Mouse (Mus musculus): ENCODE measurements around the gene Med17. TPM values are rescaled to one million over a fixed set of nuclear protein-coding genes. Genes with fewer than 3 reads are reported as not detected.
"Not testable (repeated sequence)": the region's sequence is repeated elsewhere in the genome, so short reads cannot be mapped to it uniquely, and the experiment has no call there.

Med17 gene
- polyA plus RNA-seq, 1 experiment from 2014 or later = 13.6 TPM

- Histone ChIP-seq H3K36me3 (replicated peaks; ENCODE audit: insufficient read depth, low read length) (peaks cover 28% of the 10 kb centered on the region), H3K4me2 (ENCODE audit: low read depth, low read length) (peak within 1 kb of the TSS; percentile 93), H3K9ac (replicated peaks) (peak within 1 kb of the TSS; percentile 92), H3K4me1 (ENCODE audit: insufficient read depth) (peaks cover 20% of the 10 kb centered on the region), H3K4me3 (ENCODE audit: low read depth, low read length) (peak within 1 kb of the TSS; percentile 82), H3K27ac (ENCODE audit: low read depth) (peak within 1 kb of the TSS; percentile 94), H3K9me3 (ENCODE audit: low read length) (no peaks in the 10 kb centered on the region), H3K27me3 (ENCODE audit: insufficient read depth, low read length) (no peaks in the 10 kb centered on the region)
- peak; percentile 67 for TF ChIP-seq EP300 (IDR thresholded peaks at IDR 0.05; ENCODE audit: low read depth)
- no peak for TF ChIP-seq CTCF (IDR thresholded peaks at IDR 0.05; ENCODE audit: low read depth)
- ATAC-seq (peak; percentile 94), DNase-seq (peak; percentile 99)
- 8% methylated on average over 43 of the region's 45 CpGs for WGBS (ENCODE audit: insufficient replicate concordance)
Measured at GRCm38 (mm10) chr9:15305503-15306397, 26.0 kb upstream of the Med17 start, which contains the start of gene Taf1d. Taf1d (plus strand) TSS chr9:15306214.

- Histone ChIP-seq H3K27ac (ENCODE audit: low read depth) (no peak overlapping the region), H3K9me3 (ENCODE audit: low read length) (no peaks in the 10 kb centered on the region), H3K4me2 (ENCODE audit: low read depth, low read length) (no peak overlapping the region), H3K27me3 (ENCODE audit: insufficient read depth, low read length) (no peaks in the 10 kb centered on the region), H3K36me3 (replicated peaks; ENCODE audit: insufficient read depth, low read length) (0 out of 2 replicates have a peak, but pooled peaks cover 2% of the 10 kb centered on the region), H3K9ac (replicated peaks) (no peak overlapping the region), H3K4me3 (ENCODE audit: low read depth, low read length) (no peak overlapping the region), H3K4me1 (ENCODE audit: insufficient read depth) (peaks cover 14% of the 10 kb centered on the region)
- ATAC-seq (no peak), DNase-seq (no peak)
- TF ChIP-seq CTCF (IDR thresholded peaks at IDR 0.05; ENCODE audit: low read depth) = no peak
- no peak for TF ChIP-seq EP300 (IDR thresholded peaks at IDR 0.05; ENCODE audit: low read depth)
- 78% methylated on average over 2 of the region's 2 CpGs for WGBS (ENCODE audit: insufficient replicate concordance)
Measured at GRCm38 (mm10) chr9:15302881-15303280, 23.1 kb upstream of the Med17 start.

- H3K27ac ChIP-seq (ENCODE audit: low read depth) = peak overlapping the region; percentile 82
- WGBS (ENCODE audit: insufficient replicate concordance) = 71% methylated on average over 6 of the region's 6 CpGs
- H3K36me3 ChIP-seq (replicated peaks; ENCODE audit: insufficient read depth, low read length); H3K4me2 ChIP-seq (ENCODE audit: low read depth, low read length); H3K4me3 ChIP-seq (ENCODE audit: low read depth, low read length); H3K9ac ChIP-seq (replicated peaks); H3K27me3 ChIP-seq (ENCODE audit: insufficient read depth, low read length); H3K9me3 ChIP-seq (ENCODE audit: low read length); DNase-seq; H3K4me1 ChIP-seq (ENCODE audit: insufficient read depth); ATAC-seq: not testable (repeated sequence)
- peak; percentile 32 for TF ChIP-seq CTCF (IDR thresholded peaks at IDR 0.05; ENCODE audit: low read depth)
Measured at GRCm38 (mm10) chr9:15302006-15302405, 22.3 kb upstream of the Med17 start.

DNA sequence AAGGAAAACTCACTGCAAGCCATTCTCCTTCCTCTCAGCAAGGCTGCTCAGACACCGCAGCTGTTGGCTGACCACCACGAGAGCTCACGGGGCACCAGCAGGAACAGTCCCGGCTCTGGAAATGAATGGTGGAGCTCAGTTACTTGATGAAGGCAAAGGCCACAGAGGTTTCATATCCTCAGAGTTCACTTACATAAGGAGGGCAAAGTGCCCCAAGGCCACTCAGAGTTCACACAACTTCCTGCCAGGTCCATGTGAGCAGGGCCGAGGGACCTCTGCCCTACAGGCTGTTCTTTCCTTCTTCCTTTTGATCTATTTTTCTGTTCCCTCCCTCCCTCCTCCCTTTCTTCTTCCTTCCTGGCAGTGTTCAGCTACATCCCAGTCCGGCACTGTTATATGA is 21.7 kb upstream of the Med17 start:
- Histone ChIP-seq H3K4me3 (ENCODE audit: low read depth, low read length) (peak overlapping the region; percentile 23), H3K9me3 (ENCODE audit: low read length) (no peaks in the 10 kb centered on the region), H3K4me2 (ENCODE audit: low read depth, low read length) (peak overlapping the region; percentile 58), H3K27me3 (ENCODE audit: insufficient read depth, low read length) (no peaks in the 10 kb centered on the region), H3K27ac (ENCODE audit: low read depth) (peak overlapping the region; percentile 82), H3K36me3 (replicated peaks; ENCODE audit: insufficient read depth, low read length) (peaks cover 2% of the 10 kb centered on the region; the same call in 1 of the 2 replicates), H3K9ac (replicated peaks) (peak overlapping the region; percentile 35; the same call in 1 of the 2 replicates), H3K4me1 (ENCODE audit: insufficient read depth) (0 out of 2 replicates have a peak, but pooled peaks cover 5% of the 10 kb centered on the region)
- DNase-seq = peak; percentile 61
- TF ChIP-seq EP300 (IDR thresholded peaks at IDR 0.05; ENCODE audit: low read depth) (peak; percentile 70), CTCF (IDR thresholded peaks at IDR 0.05; ENCODE audit: low read depth) (no peak)
- WGBS (ENCODE audit: insufficient replicate concordance) = 20% methylated on average over 6 of the region's 6 CpGs
- ATAC-seq = peak; percentile 57

GRCm38 (mm10) chr9:15300056-15300455 is 20.3 kb upstream of the Med17 start:
- Histone ChIP-seq H3K9ac (replicated peaks) (no peak overlapping the region), H3K36me3 (replicated peaks; ENCODE audit: insufficient read depth, low read length) (peaks cover 2% of the 10 kb centered on the region; the same call in 1 of the 2 replicates), H3K4me2 (ENCODE audit: low read depth, low read length) (no peak overlapping the region), H3K4me3 (ENCODE audit: low read depth, low read length) (no peak overlapping the region), H3K9me3 (ENCODE audit: low read length) (no peaks in the 10 kb centered on the region), H3K4me1 (ENCODE audit: insufficient read depth) (0 out of 2 replicates have a peak, but pooled peaks cover 5% of the 10 kb centered on the region), H3K27me3 (ENCODE audit: insufficient read depth, low read length) (no peaks in the 10 kb centered on the region), H3K27ac (ENCODE audit: low read depth) (no peak overlapping the region)
- TF ChIP-seq CTCF (IDR thresholded peaks at IDR 0.05; ENCODE audit: low read depth) (no peak), EP300 (IDR thresholded peaks at IDR 0.05; ENCODE audit: low read depth) (no peak)
- 71% methylated on average over 5 of the region's 5 CpGs for WGBS (ENCODE audit: insufficient replicate concordance)
- no peak for DNase-seq
- no peak for ATAC-seq

DNA sequence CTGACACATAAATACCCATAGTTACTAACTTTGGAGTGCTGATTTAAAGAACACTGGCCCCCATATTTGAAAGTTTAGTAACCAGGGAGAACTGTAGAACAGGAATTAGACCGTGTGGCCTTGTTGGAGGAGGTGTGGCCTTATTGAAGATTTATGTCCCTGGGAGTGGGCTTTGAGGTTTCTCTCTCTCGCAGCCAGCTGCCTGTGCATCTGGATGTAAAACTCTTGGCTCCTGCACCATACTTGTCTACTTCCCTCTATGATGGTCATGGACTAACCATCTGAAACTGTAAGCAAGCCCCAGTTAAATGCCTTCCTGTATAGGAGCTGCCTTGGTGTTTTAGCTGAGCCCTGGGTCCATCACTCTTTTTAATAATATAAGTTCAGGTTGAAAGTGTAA is 18.7 kb upstream of the Med17 start:
- Histone ChIP-seq H3K9ac (replicated peaks) (no peak overlapping the region), H3K27me3 (ENCODE audit: insufficient read depth, low read length) (no peaks in the 10 kb centered on the region), H3K36me3 (replicated peaks; ENCODE audit: insufficient read depth, low read length) (peaks cover 2% of the 10 kb centered on the region; the same call in 1 of the 2 replicates), H3K27ac (ENCODE audit: low read depth) (no peak overlapping the region), H3K4me2 (ENCODE audit: low read depth, low read length) (no peak overlapping the region), H3K9me3 (ENCODE audit: low read length) (no peaks in the 10 kb centered on the region), H3K4me3 (ENCODE audit: low read depth, low read length) (no peak overlapping the region), H3K4me1 (ENCODE audit: insufficient read depth) (0 out of 2 replicates have a peak, but pooled peaks cover 5% of the 10 kb centered on the region)
- TF ChIP-seq EP300 (IDR thresholded peaks at IDR 0.05; ENCODE audit: low read depth) = no peak
- TF ChIP-seq CTCF (IDR thresholded peaks at IDR 0.05; ENCODE audit: low read depth) = no peak
- DNase-seq (no peak), ATAC-seq (no peak)
- 31% methylated on average over 2 of the region's 2 CpGs for WGBS (ENCODE audit: insufficient replicate concordance)
